Mouse (Mus musculus) kidney, embryonic 15.5 days (tissue): ENCODE data around the gene Nadk. TPM values are rescaled to one million over a fixed set of nuclear protein-coding genes. Genes with fewer than 3 reads are reported as not detected.
A peak's percentile ranks its signal among the peaks of the same experiment; 100 is the strongest.

Experiments
- ATAC-seq: fragments of 200-750 bp; cut with Nextera tagmentation; replicated peaks from 2 replicates; pipeline ENCODE4 v1.8.0; 2017; ENCODE audit warnings: moderate TSS enrichment; ENCODE audit not compliant: low FRiP score
- H3K27ac ChIP-seq: fragments of 300-500 bp; sonication (generic); 2 replicates; pipeline ENCODE4 v1.5.1; 2015; ENCODE audit warnings: mild to moderate bottlenecking, inconsistent platforms
- H3K27me3 ChIP-seq: fragments of 300-500 bp; sonication (generic); 2 replicates; pipeline ENCODE4 v1.6.1; 2015; ENCODE audit warnings: inconsistent platforms
- H3K36me3 ChIP-seq: fragments of 300-500 bp; sonication (generic); 2 replicates; pipeline ENCODE4 v1.6.1; 2015; ENCODE audit warnings: inconsistent platforms
- H3K4me1 ChIP-seq: fragments of 300-500 bp; sonication (generic); 2 replicates; pipeline ENCODE4 v1.6.1; 2015; ENCODE audit warnings: inconsistent platforms
- H3K4me2 ChIP-seq: fragments of 300-500 bp; sonication (generic); 2 replicates; pipeline ENCODE4 v1.6.1; 2015; ENCODE audit warnings: moderate library complexity, mild to moderate bottlenecking, inconsistent platforms
- H3K4me3 ChIP-seq: fragments of 300-500 bp; sonication (generic); replicated peaks from 2 replicates; pipeline ENCODE4 v1.5.1; 2015; ENCODE audit warnings: mild to moderate bottlenecking, inconsistent platforms
- H3K9ac ChIP-seq: fragments of 300-500 bp; sonication (generic); 2 replicates; pipeline ENCODE4 v1.6.1; 2015; ENCODE audit warnings: mild to moderate bottlenecking, inconsistent platforms
- H3K9me3 ChIP-seq: fragments of 300-500 bp; sonication (generic); replicated peaks from 2 replicates; pipeline ENCODE4 v1.6.1; 2016; ENCODE audit warnings: inconsistent platforms
- WGBS: fragments of 180-500 bp; shearing (Covaris S2); methylation state at CpG from one replicate; pipeline ENCODE4 v1.1.7; 2015; ENCODE audit warnings: mixed read lengths; 5-methylcytosine and 5-hydroxymethylcytosine counted together
- polyA plus RNA-seq: library from polyadenylated mRNA; unstranded; fragments of >200 nt; fragmentation: Nextera tagmentation; extraction: Ambion mirVana; gene quantifications from 2 replicates; pipeline ENCODE4 v1.2.1, GENCODE M21; 2015

Nadk gene
- polyA plus RNA-seq, 1 experiment from 2014 or later, result 93.6 TPM

- Histone ChIP-seq H3K36me3 (peaks cover 89% of the 10 kb centered on the region), H3K9me3 (no peaks in the 10 kb centered on the region), H3K4me1 (no peaks in the 10 kb centered on the region), H3K27me3 (no peaks in the 10 kb centered on the region), H3K4me3 (no peak overlapping the region), H3K4me2 (no peak overlapping the region), H3K9ac (no peak overlapping the region), H3K27ac (no peak overlapping the region)
- ATAC-seq, result no peak
- 95% methylated on average over 3 of the region's 3 CpGs for WGBS
Measured at GRCm38 (mm10) chr4:155613264-155613663, 51.1 kb downstream of the Nadk start.

- no peak for ATAC-seq
- Histone ChIP-seq H3K4me1 (peaks cover under 1% of the 10 kb centered on the region; the same call in 1 of the 2 replicates), H3K9me3 (no peaks in the 10 kb centered on the region), H3K27me3 (no peaks in the 10 kb centered on the region), H3K4me3 (no peak overlapping the region), H3K27ac (no peak overlapping the region), H3K9ac (no peak overlapping the region), H3K36me3 (peaks cover 82% of the 10 kb centered on the region), H3K4me2 (no peak overlapping the region)
- 93% methylated on average over 5 of the region's 5 CpGs for WGBS
Measured at GRCm38 (mm10) chr4:155618321-155618720, 56.1 kb downstream of the Nadk start.

- H3K4me3 ChIP-seq, result peak within 1 kb of the TSS; percentile 91
- peak; percentile 100 for ATAC-seq
- peaks cover 52% of the 10 kb centered on the region for H3K36me3 ChIP-seq
- peaks cover 11% of the 10 kb centered on the region for H3K4me1 ChIP-seq
- peak within 1 kb of the TSS; percentile 96 for H3K27ac ChIP-seq
- H3K9ac ChIP-seq, result peak within 1 kb of the TSS; percentile 82
- peak within 1 kb of the TSS; percentile 78 for H3K4me2 ChIP-seq
- no peaks in the 10 kb centered on the region for H3K9me3 ChIP-seq
- H3K27me3 ChIP-seq, result no peaks in the 10 kb centered on the region
- under 1% methylated on average over 84 of the region's 84 CpGs for WGBS
Measured at GRCm38 (mm10) chr4:155624338-155625291, 62.4 kb downstream of the Nadk start, which contains the start of gene Cdk11b. TSS of gene Cdk11b (plus strand) at chr4:155624854.

- Histone ChIP-seq H3K9me3 (no peaks in the 10 kb centered on the region), H3K4me1 (peaks cover 3% of the 10 kb centered on the region), H3K27ac (no peak overlapping the region), H3K4me2 (no peak overlapping the region), H3K4me3 (no peak overlapping the region), H3K36me3 (peaks cover 79% of the 10 kb centered on the region), H3K27me3 (no peaks in the 10 kb centered on the region), H3K9ac (no peak overlapping the region)
- WGBS, result 87% methylated on average over 6 of the region's 6 CpGs
- ATAC-seq, result no peak
Measured at GRCm38 (mm10) chr4:155630267-155630666, 68.1 kb downstream of the Nadk start.

GRCm38 (mm10) chr4:155635766-155636499, 73.8 kb downstream of the Nadk start:
- Histone ChIP-seq H3K27me3 (no peaks in the 10 kb centered on the region), H3K9me3 (no peaks in the 10 kb centered on the region), H3K36me3 (peaks cover 91% of the 10 kb centered on the region), H3K4me1 (no peaks in the 10 kb centered on the region), H3K9ac (no peak overlapping the region), H3K4me2 (no peak overlapping the region), H3K27ac (no peak overlapping the region), H3K4me3 (no peak overlapping the region)
- no peak for ATAC-seq

Other genes starting within 250 kb of the Nadk start
- gene Prkcz, start 201.0 kb upstream of the Nadk start, polyA plus RNA-seq, result 14.2 and 16.6 TPM in 2 replicates
- not detected in 2 replicates for gene Gabrd, start 164.3 kb upstream of the Nadk start, polyA plus RNA-seq
- 1.8 and 2.3 TPM in 2 replicates for gene Cfap74, start 153.2 kb upstream of the Nadk start, polyA plus RNA-seq
- gene Tmem52, start 93.3 kb upstream of the Nadk start, polyA plus RNA-seq, result 1.0 and 1.1 TPM in 2 replicates
- 476 and 488 TPM in 2 replicates for gene Gnb1, start 71.0 kb upstream of the Nadk start, polyA plus RNA-seq
- 9.6 and 10.4 TPM in 2 replicates for gene Slc35e2, start 39.0 kb downstream of the Nadk start, polyA plus RNA-seq
- 63.4 and 64.8 TPM in 2 replicates for gene Cdk11b, start 62.5 kb downstream of the Nadk start, polyA plus RNA-seq
- gene Gm10563, start 83.0 kb downstream of the Nadk start, polyA plus RNA-seq, result not detected in 2 replicates
- 51.7 and 68.7 TPM in 2 replicates for gene Mmp23, start 91.0 kb downstream of the Nadk start, polyA plus RNA-seq
- 25.8 and 30.2 TPM in 2 replicates for gene Mib2, start 106.8 kb downstream of the Nadk start, polyA plus RNA-seq
- 4.9 and 5.3 TPM in 2 replicates for gene Fndc10, start 132.0 kb downstream of the Nadk start, polyA plus RNA-seq
- gene Ssu72, start 142.4 kb downstream of the Nadk start, polyA plus RNA-seq, result 144 and 145 TPM in 2 replicates
- 0.50 and 1.0 TPM in 2 replicates for gene Tmem240, start 172.4 kb downstream of the Nadk start, polyA plus RNA-seq
- 115 and 124 TPM in 2 replicates for gene Atad3a, start 198.7 kb downstream of the Nadk start, polyA plus RNA-seq
- 5.6 and 7.7 TPM in 2 replicates for gene Vwa1, start 212.3 kb downstream of the Nadk start, polyA plus RNA-seq
- gene Tmem88b, start 223.5 kb downstream of the Nadk start, polyA plus RNA-seq, result 0.42 and 0.47 TPM in 2 replicates
- gene Ankrd65, start 228.1 kb downstream of the Nadk start, polyA plus RNA-seq, result 0.19 and 0.34 TPM in 2 replicates
- 217 and 226 TPM in 2 replicates for gene Mrpl20, start 240.5 kb downstream of the Nadk start, polyA plus RNA-seq